Mouse (Mus musculus) myocyte (in vitro differentiated cells): ENCODE data around the gene Gm26938.

Source experiments
- CEBPB ChIP-seq: IDR thresholded peaks from 2 replicates; pipeline ENCODE4 v1.6.1; 2011; ENCODE audit warnings: mild to moderate bottlenecking, moderate library complexity; ENCODE audit not compliant: poor library complexity, insufficient read depth, severe bottlenecking
- E2F4 ChIP-seq: IDR thresholded peaks from one replicate; pipeline ENCODE4 v1.6.1; 2011; ENCODE audit warnings: mild to moderate bottlenecking, control low read depth, moderate library complexity; ENCODE audit not compliant: insufficient read depth
- MAX ChIP-seq: IDR thresholded peaks from one replicate; pipeline ENCODE4 v1.6.1; 2011; ENCODE audit warnings: low read depth, mild to moderate bottlenecking, control low read depth
- MYOG ChIP-seq, 3 experiments: IDR thresholded peaks; one replicate each; pipeline ENCODE4 v1.6.1; 2011; ENCODE audit warnings: control low read depth in 2 of 3, low read depth in 2 of 3, mild to moderate bottlenecking in 2 of 3; ENCODE audit not compliant: insufficient read length in 2 of 3, control insufficient read depth in 1 of 3, insufficient read depth in 1 of 3
- POLR2A ChIP-seq: IDR thresholded peaks from one replicate; pipeline ENCODE4 v1.6.1; 2011; ENCODE audit warnings: low read depth, mild to moderate bottlenecking, control low read depth, moderate library complexity; ENCODE audit not compliant: insufficient read length
- POLR2AphosphoS2 ChIP-seq: IDR thresholded peaks from one replicate; pipeline ENCODE4 v1.6.1; 2011; ENCODE audit warnings: low read depth, control low read depth; ENCODE audit not compliant: insufficient read length
- TCF3 ChIP-seq: IDR thresholded peaks from one replicate; pipeline ENCODE4 v1.6.1; 2011; ENCODE audit warnings: low read depth, control low read depth; ENCODE audit not compliant: insufficient read length
- USF1 ChIP-seq: IDR thresholded peaks from one replicate; pipeline ENCODE4 v1.6.1; 2011; ENCODE audit warnings: low read depth, mild to moderate bottlenecking, control low read depth, moderate library complexity

DNA sequence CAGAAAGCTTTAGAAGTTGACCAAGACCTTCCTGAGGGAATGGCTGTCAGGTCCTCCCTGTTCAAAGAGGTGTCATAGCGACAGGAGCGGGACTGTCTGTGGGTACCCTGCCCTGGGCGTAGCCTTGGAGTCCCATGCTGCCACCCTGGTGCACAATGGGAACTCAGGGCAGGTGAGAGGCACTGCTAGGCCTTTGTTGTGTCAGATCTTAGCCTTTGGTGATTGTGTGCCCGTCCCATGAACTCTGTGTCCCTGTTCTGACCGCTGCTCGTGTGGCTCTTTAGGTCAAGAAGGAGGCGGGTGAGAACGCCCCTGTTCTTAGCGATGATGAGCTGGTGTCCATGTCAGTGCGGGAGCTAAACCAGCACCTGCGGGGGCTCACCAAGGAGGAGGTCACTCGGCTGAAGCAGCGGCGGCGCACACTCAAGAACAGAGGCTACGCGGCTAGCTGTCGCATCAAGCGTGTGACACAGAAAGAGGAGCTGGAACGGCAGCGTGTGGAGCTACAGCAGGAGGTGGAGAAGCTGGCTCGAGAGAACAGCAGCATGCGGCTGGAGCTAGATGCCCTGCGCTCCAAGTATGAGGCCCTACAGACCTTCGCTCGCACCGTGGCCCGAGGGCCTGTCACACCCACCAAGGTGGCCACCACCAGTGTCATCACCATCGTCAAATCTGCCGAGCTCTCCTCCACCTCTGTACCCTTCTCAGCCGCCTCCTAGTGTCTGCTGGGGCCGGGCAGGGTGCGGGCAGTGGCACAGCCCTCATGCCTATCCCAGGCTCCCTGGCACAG is 26.2 kb downstream of the Gm26938 start:
- no peak for TF ChIP-seq POLR2A
- TF ChIP-seq POLR2AphosphoS2: no peak
- TF ChIP-seq MAX: no peak
- TF ChIP-seq USF1: no peak
- TF ChIP-seq CEBPB: no peak
- TF ChIP-seq MYOG (IDR thresholded peaks at IDR 0.05; ENCODE audit: control insufficient read depth in 1 of 3, insufficient read depth in 1 of 3, insufficient read length in 2 of 3, low read depth in 2 of 3): no peak
- TF ChIP-seq E2F4: no peak
- no peak for TF ChIP-seq TCF3
